Mouse (Mus musculus) heart, adult 11 months (tissue): ENCODE data around the gene Slc13a4.

Experiments
- DNase-seq: peaks from one replicate; pipeline ENCODE4 v3.0.0; 2022

Slc13a4 gene

GRCm38 (mm10) chr6:35308037-35308436, at the start of gene Slc13a4:
TSS of gene Slc13a4 (minus strand) at chr6:35308131.
- DNase-seq: no peak

DNA sequence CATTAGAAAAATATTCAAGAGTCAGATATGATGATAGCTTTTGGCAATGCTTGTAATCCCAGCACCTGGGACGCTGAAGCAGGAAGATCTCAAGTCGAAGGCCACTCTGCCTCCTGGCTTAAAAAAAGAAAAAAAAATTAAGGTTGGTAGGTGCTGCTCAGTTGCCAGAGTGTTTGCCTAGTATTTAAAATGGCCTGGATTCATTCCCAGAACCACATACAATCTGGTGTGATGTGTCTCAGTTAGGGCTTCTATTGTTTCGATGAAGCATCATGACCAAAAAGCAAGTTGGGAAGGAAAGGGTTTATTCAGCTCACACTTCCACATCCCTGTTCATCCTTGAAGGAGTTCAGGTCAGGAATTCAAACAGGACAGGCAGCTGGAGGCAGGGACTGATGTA, 47.4 kb upstream of the Slc13a4 start:
- peak; percentile 65 for DNase-seq

- peak; percentile 86 for DNase-seq
Measured at GRCm38 (mm10) chr6:35354622-35354998, 46.7 kb upstream of the Slc13a4 start.

GRCm38 (mm10) chr6:35353846-35354621, 46.1 kb upstream of the Slc13a4 start:
- DNase-seq: peak; percentile 87

DNA sequence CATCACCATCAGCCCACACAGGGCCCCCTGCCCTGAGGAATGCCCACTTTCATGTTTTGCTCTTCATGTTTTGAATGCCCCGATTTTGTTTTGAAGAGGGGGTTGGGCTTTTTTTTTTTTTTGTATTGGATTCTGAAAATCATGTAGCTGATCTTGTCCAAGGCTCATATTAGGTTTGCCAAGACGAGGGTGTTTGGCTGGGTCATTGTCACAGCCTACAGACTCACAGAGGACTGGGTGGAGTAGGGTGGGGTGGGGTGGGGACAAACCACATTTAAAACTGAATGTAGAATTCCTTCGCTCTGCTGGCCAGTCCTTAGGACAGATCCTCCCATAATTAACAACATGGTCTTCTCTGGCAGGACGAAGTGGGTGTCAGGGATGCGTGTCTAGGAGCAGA, 45.5 kb upstream of the Slc13a4 start:
- peak; percentile 73 for DNase-seq

DNA sequence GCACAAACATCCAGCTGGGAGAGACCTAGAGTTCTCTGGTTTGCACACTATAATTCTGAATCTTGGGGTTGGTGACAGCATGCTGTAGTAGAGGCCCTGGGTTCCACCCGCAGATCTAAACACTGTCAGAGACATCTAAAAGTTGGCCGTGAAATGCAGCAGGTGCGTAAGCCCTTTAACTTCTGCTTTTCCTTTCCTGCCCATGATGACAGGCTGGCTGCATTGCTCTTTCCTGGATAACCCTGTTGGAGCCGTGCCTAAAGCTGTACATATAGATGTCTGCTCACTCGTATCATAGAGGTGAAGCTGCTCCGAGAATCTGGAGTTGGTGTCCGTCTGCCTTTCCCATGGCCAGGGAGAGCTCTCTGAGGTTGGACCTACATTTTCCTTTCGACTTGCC, 44.9 kb upstream of the Slc13a4 start:
- DNase-seq: peak; percentile 82

GRCm38 (mm10) chr6:35351826-35352225, 43.9 kb upstream of the Slc13a4 start:
- DNase-seq: peak; percentile 67

DNA sequence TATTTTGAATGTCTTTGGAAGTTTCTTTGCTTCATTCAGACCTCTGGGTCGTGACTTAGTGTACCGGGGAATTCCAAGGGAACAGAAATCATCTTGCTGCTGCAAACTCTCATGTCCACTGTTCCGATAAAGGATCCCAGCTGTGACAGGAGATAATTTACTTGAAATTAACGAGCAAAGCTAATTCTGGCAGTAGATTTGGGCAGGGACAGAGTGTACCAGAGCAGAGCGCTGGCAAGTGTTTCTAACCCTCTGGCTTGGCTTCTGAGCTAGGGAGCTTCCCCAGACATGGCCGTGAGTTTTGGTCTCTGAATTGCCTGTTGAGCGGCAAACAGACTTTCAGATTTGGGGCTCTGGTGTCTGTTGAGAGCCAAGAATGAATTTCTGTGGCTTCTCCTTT, 41.9 kb upstream of the Slc13a4 start:
- peak; percentile 99 for DNase-seq

- DNase-seq: peak; percentile 85
Measured at GRCm38 (mm10) chr6:35338640-35339039, 30.7 kb upstream of the Slc13a4 start.

DNA sequence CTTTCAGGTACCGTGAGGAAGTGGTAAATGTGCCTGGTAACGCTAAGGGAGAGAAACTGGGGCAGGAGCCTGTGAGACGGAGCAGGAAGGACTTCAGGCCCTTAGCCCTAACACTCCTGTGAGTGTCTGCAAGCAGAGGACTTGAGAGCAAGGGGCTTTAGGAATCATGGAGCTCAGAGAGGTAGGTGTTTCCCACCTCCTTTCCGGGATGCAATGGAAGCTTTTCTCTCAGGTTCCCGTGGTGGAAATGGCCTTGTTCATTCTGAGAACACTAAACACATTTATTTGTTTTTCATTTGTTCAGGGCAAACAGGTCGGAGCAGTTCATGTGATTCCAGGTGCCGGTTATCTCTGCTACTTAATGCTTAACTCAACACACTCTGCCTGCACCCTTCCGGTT, 29.9 kb upstream of the Slc13a4 start:
- peak; percentile 80 for DNase-seq

GRCm38 (mm10) chr6:35335452-35335851, 27.5 kb upstream of the Slc13a4 start:
- DNase-seq: no peak

GRCm38 (mm10) chr6:35334278-35334677, 26.3 kb upstream of the Slc13a4 start:
- DNase-seq: no peak

DNA sequence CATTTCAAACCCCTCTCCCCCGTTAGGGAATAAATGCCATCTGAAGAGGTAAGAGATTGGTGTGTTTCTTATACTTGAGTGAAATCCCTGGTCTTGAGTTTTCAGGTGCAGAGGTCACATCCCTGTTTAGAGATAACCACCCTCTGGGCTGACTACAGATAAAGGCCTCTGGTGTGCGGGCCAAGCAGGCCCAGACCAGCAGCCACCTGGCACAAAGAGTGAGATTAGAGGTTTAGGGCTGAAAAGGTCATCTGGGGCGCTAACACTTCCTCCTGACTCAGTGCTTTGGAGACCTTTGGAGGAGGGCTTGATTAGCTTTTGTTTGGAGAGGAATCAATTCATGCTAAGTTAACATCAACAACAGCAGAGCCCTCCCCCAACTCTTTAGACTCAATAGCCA, 25.7 kb upstream of the Slc13a4 start:
- no peak for DNase-seq

DNA sequence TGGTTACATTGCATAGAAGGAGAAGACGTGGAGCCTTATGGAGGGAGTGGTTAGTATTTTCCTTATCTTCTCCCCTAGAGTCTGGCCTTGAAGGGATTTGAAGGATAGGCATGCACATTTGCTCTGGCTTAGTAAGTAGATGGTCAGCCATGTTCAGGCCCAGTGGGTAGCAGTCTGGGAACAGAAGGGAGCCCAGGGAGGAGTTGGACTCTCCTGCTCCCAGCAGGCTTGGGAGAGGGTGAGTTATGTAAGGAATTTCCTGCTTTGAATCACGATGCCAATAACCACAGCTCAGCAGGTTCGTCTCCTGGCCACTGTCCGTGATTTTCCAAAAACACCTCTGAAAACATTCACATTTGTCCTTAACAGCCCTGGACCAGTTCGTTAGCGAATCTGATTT, 22.9 kb upstream of the Slc13a4 start:
- DNase-seq: no peak

- no peak for DNase-seq
Measured at GRCm38 (mm10) chr6:35329956-35330355, 22.0 kb upstream of the Slc13a4 start.

DNA sequence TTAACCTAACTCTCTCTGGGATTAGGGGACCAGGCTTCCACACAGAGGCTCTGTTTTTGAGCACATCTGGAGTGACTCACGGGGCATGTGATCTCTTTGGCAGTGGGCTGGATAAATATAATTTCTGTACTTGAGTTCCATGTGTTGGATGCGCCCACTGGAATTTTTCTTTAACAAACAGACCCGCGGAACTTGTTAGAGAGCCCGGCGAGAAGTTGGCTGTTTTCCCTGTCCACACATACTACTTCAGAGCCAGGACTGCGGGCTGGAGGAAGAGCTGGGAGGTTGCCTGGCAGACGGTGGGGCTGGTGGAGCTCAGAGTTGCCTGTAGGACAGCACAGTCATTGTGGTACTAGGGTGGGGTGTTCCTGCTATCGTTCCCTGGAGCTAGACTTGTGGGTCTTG, 18.2 kb upstream of the Slc13a4 start, which contains the start of gene Fam180a:
Gene Fam180a, minus strand, starts transcription at position 31 of the 405 bp plus-strand sequence.
- DNase-seq: peak; percentile 98

- no peak for DNase-seq
Measured at GRCm38 (mm10) chr6:35324306-35324705, 16.4 kb upstream of the Slc13a4 start.

GRCm38 (mm10) chr6:35323046-35323445, 15.1 kb upstream of the Slc13a4 start:
- no peak for DNase-seq

GRCm38 (mm10) chr6:35321105-35321504, 13.2 kb upstream of the Slc13a4 start:
- DNase-seq: no peak

DNA sequence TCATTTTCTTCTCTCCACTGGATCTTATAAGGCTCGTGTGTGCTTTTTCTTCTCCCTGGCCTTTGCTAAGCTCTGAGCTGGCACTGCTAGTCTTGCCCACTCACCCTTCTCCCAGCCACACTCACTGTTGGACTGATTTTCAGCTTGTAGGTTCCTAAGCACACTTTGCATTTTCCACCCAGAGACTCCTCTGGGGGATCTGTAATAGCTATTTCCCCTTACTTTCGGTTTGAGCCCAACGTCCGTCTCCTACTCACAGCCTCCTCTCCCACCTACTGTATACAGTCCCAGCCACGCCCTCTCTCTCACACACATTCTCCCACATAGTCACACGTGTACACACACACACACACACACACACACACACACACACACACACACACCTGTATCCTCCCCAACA, 11.9 kb upstream of the Slc13a4 start:
- no peak for DNase-seq

GRCm38 (mm10) chr6:35313520-35313919, 5.6 kb upstream of the Slc13a4 start:
- DNase-seq: no peak

- no peak for DNase-seq
Measured at GRCm38 (mm10) chr6:35309406-35309805, 1.5 kb upstream of the Slc13a4 start.

DNA sequence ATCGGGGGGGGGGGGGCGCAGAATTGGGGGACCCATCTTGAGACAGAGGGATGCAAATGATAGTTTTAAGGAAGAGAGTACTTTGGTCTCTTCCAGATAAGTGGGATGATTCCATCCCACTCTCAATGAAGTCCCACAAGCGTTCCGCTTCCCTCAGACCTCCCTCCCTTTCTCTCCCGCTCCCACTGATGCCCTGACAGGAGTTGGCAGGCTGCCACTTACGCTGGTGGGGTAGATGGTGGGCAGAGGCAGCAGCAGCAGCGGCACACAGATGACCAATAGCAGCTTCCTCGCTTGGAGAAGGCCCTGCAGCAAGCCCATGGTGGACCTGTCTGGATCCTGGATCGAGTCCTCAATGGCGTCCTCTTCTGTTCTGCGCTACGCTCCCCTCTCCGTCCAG, 795 bp downstream of the Slc13a4 start:
- DNase-seq: no peak

DNA sequence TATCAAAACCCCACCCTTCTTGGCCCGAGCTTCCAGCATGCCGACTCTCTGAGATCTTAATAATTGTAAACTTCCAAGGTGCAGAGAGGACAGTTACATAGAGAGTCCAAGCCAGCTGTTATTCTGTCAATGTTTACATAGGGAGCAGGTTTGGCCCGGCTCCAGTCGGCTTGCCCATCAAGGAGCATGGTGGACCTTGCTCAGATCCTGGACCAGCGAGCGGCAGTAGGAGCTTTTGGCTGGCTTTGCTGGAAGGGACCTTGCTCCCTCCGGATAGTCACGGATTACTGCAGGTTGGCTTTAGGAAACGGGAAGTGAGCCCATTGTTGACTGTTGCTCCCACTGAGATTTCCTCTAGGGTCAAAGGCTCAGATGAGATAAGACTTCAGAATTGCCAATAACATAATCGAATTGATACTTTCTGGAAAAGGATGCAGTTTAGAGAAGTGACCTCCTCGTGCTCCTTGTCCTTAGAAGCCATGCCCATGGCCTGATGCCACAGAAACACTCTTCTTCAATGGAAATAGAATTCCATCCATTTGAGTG, 4.5 kb downstream of the Slc13a4 start:
- DNase-seq: peak; percentile 90

DNA sequence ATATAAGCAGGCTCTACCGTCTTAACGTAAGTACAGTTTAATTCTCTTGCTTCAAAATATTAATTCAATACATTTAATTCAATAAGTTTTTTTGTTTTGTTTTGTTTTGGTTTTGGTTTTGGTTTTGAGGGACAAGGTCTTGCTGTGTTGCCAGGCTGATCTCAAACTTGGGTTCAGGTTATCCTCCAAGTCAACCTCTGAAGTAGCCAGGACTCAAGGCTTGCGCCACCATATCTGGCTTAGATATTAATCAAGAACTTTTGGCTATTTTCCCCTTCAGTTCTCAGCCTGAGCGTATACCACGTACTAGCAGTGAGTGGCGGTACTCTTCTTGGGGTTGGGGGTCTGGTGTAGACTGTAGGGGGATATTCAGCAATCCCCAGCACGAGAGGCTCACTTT, 5.3 kb downstream of the Slc13a4 start:
- DNase-seq: no peak
